Comparison of ENCODE assay signal across 9 mouse cellular contexts in genomic region chr4:115984111-115984510, GRCm38 (mm10). TPM values are rescaled to one million over a fixed set of nuclear protein-coding genes. Genes with fewer than 3 reads are reported as not detected.
DNase-seq lines count a peak whose midpoint lies in the region; ATAC-seq lines count a peak whose summit lies in the region.
"Had no signal": no experiment of that assay in that cellular context is flagged by ENCODE, and none has a peak within 500 bp of the region (broad histone marks: within the 10 kb centered on the region; RNA-seq: fewer than 3 reads in every experiment).

No protein-coding gene starts in this region.

- ATAC-seq in hindbrain, embryonic 13.5 days (ENCODE audit: low FRiP score), result 0 out of 2 replicates have a peak, but pooled peaks have one; percentile 8

- H3K4me3 ChIP-seq in hindbrain, embryonic 13.5 days, result no peak overlapping the region
- H3K4me3 ChIP-seq: liver, embryonic 15.5 days had no signal

- 3% methylated on average over 13 of the region's 13 CpGs for WGBS in hindbrain, embryonic 13.5 days

- DNase-seq in MN1 (ENCODE audit: low spot score), result peak; percentile 83
- peak; percentile 85 for DNase-seq in cerebellum, adult 8-10 months
- DNase-seq in frontal cortex, postnatal 25 days (ENCODE audit: low spot score in 2 of 2), result peak; percentile 80 to 82
- DNase-seq in layer of hippocampus, postnatal 10 days (ENCODE audit: low spot score in 2 of 2), result peak; percentile 89 to 90
- DNase-seq in lung, postnatal 25 days (ENCODE audit: low spot score), result peak; percentile 80
- DNase-seq in retina, postnatal 7 days (ENCODE audit: low read depth, low spot score), result peak; percentile 72
- peak; percentile 66 to 88 for DNase-seq in urinary bladder, adult 18-20 months (ENCODE audit: low spot score in 2 of 2)

- no peak overlapping the region for H3K4me2 ChIP-seq in hindbrain, embryonic 13.5 days
- H3K4me2 ChIP-seq: liver, embryonic 15.5 days had no signal

- H3K27me3 ChIP-seq in hindbrain, embryonic 13.5 days, result peaks cover 78% of the 10 kb centered on the region

- no peak overlapping the region; the same call in 1 of the 2 replicates for H3K9ac ChIP-seq in hindbrain, embryonic 13.5 days
- H3K9ac ChIP-seq: liver, embryonic 15.5 days had no signal

- no peaks in the 10 kb centered on the region for H3K36me3 ChIP-seq in hindbrain, embryonic 13.5 days
- H3K36me3 ChIP-seq: liver, embryonic 15.5 days had no signal

- no peaks in the 10 kb centered on the region for H3K9me3 ChIP-seq in hindbrain, embryonic 13.5 days
- H3K9me3 ChIP-seq: liver, embryonic 15.5 days had no signal

- no peak overlapping the region for H3K27ac ChIP-seq in hindbrain, embryonic 13.5 days
- H3K27ac ChIP-seq: liver, embryonic 15.5 days had no signal

- H3K4me1 ChIP-seq in hindbrain, embryonic 13.5 days (replicated peaks), result peaks cover 18% of the 10 kb centered on the region

RNA-seq across cellular contexts. Expression of gene Faah, which starts 33.6 kb away (rescaled TPM):
- polyA plus RNA-seq in hindbrain, embryonic 13.5 days (2015; fragmentation: Nextera tagmentation; extraction: Ambion mirVana), result 13.0 and 13.3 TPM in 2 replicates
- total RNA-seq in layer of hippocampus, postnatal 10 days (2021), result 100 to 1,000 TPM in 1 of 2 experiments, 10 to 100 TPM in 1; 86.6 to 108 TPM

RNA-seq across cellular contexts. Expression of gene Dmbx1, which starts 44.4 kb away (rescaled TPM):
- 12.7 and 14.3 TPM in 2 replicates for polyA plus RNA-seq in hindbrain, embryonic 13.5 days (2015; fragmentation: Nextera tagmentation; extraction: Ambion mirVana)
- under 1 TPM; 0.18 to 0.34 TPM for total RNA-seq in layer of hippocampus, postnatal 10 days (2021)
- polyA plus RNA-seq: liver, embryonic 15.5 days had no signal
